Mouse (Mus musculus): Measurements from ENCODE around the gene Prune2.
A peak's percentile ranks its signal among the peaks of the same experiment; 100 is the strongest.

- peak; percentile 54 for TF ChIP-seq CTCF (IDR thresholded peaks at IDR 0.05; ENCODE audit: extremely low read depth, insufficient read depth, low read length)
- no peak for TF ChIP-seq POLR2A (IDR thresholded peaks at IDR 0.05; ENCODE audit: extremely low read depth, insufficient read depth, low read length)
Measured at GRCm38 (mm10) chr19:17163511-17163953, 207.6 kb downstream of the Prune2 start.
